Mouse (Mus musculus): Measurements from ENCODE around the gene Impg1.

DNA sequence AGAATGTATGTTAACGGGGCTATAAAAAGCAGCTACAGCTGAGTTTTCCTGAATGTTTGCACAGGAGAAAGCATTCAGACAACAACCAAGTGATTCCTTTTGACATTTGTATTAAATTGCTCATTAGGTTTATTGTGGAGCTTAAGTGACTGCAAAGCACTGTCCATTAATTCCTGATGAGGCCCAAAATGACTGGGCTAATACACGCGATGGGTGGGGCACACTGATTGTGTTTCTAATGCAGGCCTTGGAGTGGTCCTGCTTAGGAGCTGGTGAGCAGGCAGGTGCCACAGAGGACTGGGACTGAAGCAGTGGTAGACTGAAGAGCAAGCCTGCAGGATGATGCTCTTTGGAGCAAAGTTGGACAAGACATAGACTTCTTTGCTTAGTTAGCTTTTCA lies 73.9 kb downstream of the Impg1 start:
- TF ChIP-seq POLR2A (IDR thresholded peaks at IDR 0.05; ENCODE audit: borderline replicate concordance, control insufficient read depth, low read depth, low read length) (no peak), CTCF (IDR thresholded peaks at IDR 0.05; ENCODE audit: control insufficient read depth, insufficient read depth, low read length) (no peak)

Data from bone marrow, adult 2 months (tissue).